In genomic region chr2:25065537-25065936, GRCm38 (mm10) we compare ENCODE assay signal across 30 mouse cellular contexts. TPM values are rescaled to one million over a fixed set of nuclear protein-coding genes. Genes with fewer than 3 reads are reported as not detected.
DNase-seq lines count a peak whose midpoint lies in the region; ATAC-seq and TF ChIP-seq lines count a peak whose summit lies in the region.
"Had no signal": no experiment of that assay in that cellular context is flagged by ENCODE, and none has a peak within 500 bp of the region (broad histone marks: within the 10 kb centered on the region; RNA-seq: fewer than 3 reads in every experiment).

No protein-coding gene starts in this region.

- TF ChIP-seq POLR2A in MEL (IDR thresholded peaks at IDR 0.05; ENCODE audit: control insufficient read depth in 1 of 2, insufficient read depth in 1 of 2, low read depth in 1 of 2, low read length in 2 of 2, poor library complexity in 1 of 2): no peak

- H3K4me3 ChIP-seq in MEL (ENCODE audit: control insufficient read depth in 1 of 2, insufficient read depth in 1 of 2, low read depth in 2 of 2, low read length in 2 of 2): no peak overlapping the region
- H3K4me3 ChIP-seq: embryonic facial prominence, embryonic 13.5 days; embryonic facial prominence, embryonic 15.5 days; erythroblast, embryonic 14.5 days; forebrain, embryonic 10.5 days; forebrain, embryonic 12.5 days had no signal

- DNase-seq in MEL (ENCODE audit: low read depth, low spot score): peak; percentile 26
- no peak for DNase-seq in heart, postnatal 10 days
- DNase-seq in cerebellum, postnatal 14 days: no peak
- DNase-seq in adrenal gland, adult 18-20 months (ENCODE audit: low spot score in 2 of 2): no peak
- DNase-seq: adrenal gland, adult 2 months; adrenal gland, postnatal 10 days; adrenal gland, postnatal 25 days; B cell, adult 2 months; cerebellum, adult 11 months; cerebellum, adult 18-20 months; cerebellum, adult 8-10 months; cerebellum, adult 9-11 months; cerebellum, postnatal 25 days had no signal

- no peak for TF ChIP-seq CTCF in MEL (IDR thresholded peaks at IDR 0.05 in 2 of 3, conservative IDR thresholded peaks at IDR 0.05 in 1 of 3; ENCODE audit: control insufficient read depth in 1 of 3, insufficient read depth in 1 of 3, low read depth in 2 of 3, low read length in 3 of 3, poor library complexity in 1 of 3, severe bottlenecking in 1 of 3)

- no peaks in the 10 kb centered on the region for H3K9me3 ChIP-seq in MEL (replicated peaks; ENCODE audit: insufficient read depth, low read length)
- H3K9me3 ChIP-seq: embryonic facial prominence, embryonic 13.5 days; embryonic facial prominence, embryonic 15.5 days; forebrain, embryonic 10.5 days; forebrain, embryonic 12.5 days; G1E had no signal

- H3K9ac ChIP-seq in MEL (ENCODE audit: control insufficient read depth, low read depth, low read length, poor library complexity, severe bottlenecking): no peak overlapping the region
- H3K9ac ChIP-seq: embryonic facial prominence, embryonic 13.5 days; embryonic facial prominence, embryonic 15.5 days; forebrain, embryonic 12.5 days had no signal

- H3K79me2 ChIP-seq in MEL (ENCODE audit: control insufficient read depth, insufficient read depth, low read length, poor library complexity): no peaks in the 10 kb centered on the region

- intact Hi-C loops in heart, postnatal 10 days (cut with DNase I): no loop called here

- peaks cover 3 to 10% of the 10 kb centered on the region in 2 experiments; a peak in 2 of 4 replicates for H3K4me1 ChIP-seq in MEL (ENCODE audit: control insufficient read depth in 1 of 2, insufficient read depth in 2 of 2, low read length in 2 of 2)
- H3K4me1 ChIP-seq: embryonic facial prominence, embryonic 13.5 days; embryonic facial prominence, embryonic 15.5 days; forebrain, embryonic 10.5 days; forebrain, embryonic 12.5 days had no signal

- no peak for TF ChIP-seq EP300 in MEL (IDR thresholded peaks at IDR 0.05; ENCODE audit: low read depth in 1 of 2, low read length in 2 of 2)

- TF ChIP-seq RAD21 in MEL (IDR thresholded peaks at IDR 0.05; ENCODE audit: low read depth, low read length): no peak

- ATAC-seq in megakaryocyte, adult 5-6 weeks (ENCODE audit: poor library complexity, severe bottlenecking): peak; percentile 60
- ATAC-seq in megakaryocyte-erythroid progenitor cell, adult 5-6 weeks (replicated peaks; ENCODE audit: low FRiP score, low TSS enrichment, poor library complexity, severe bottlenecking): 0 out of 2 replicates have a peak, but pooled peaks have one; percentile 16
- ATAC-seq: activated CD4-positive, CD25-positive, alpha-beta regulatory T cell, adult 4 months; CD4-positive, CD25-positive, alpha-beta regulatory T cell, adult 4 months; forebrain, embryonic 14.5 days; forebrain, embryonic 16.5 days; Patski had no signal

- no peaks in the 10 kb centered on the region for H3K27me3 ChIP-seq in MEL (ENCODE audit: control insufficient read depth in 1 of 2, insufficient read depth in 2 of 2, low read length in 2 of 2)
- H3K27me3 ChIP-seq: CH12.LX; embryonic facial prominence, embryonic 13.5 days; embryonic facial prominence, embryonic 15.5 days; forebrain, embryonic 12.5 days; Patski had no signal

- peaks cover 0 to 3% of the 10 kb centered on the region in 2 experiments; a peak in 1 of 4 replicates for H3K36me3 ChIP-seq in MEL (ENCODE audit: control insufficient read depth in 1 of 2, insufficient read depth in 2 of 2, low read length in 2 of 2)

- no peak overlapping the region for H3K27ac ChIP-seq in MEL (ENCODE audit: control insufficient read depth, low read depth, low read length)
- H3K27ac ChIP-seq: embryonic facial prominence, embryonic 13.5 days; embryonic facial prominence, embryonic 15.5 days; forebrain, embryonic 10.5 days; forebrain, embryonic 12.5 days had no signal

TF ChIP-seq in MEL, 35 proteins besides CTCF, POLR2A, EP300 and RAD21:
- no peak for TF ChIP-seq ZKSCAN1 (IDR thresholded peaks at IDR 0.05; ENCODE audit: low read depth, low read length)
- no peak for TF ChIP-seq TAL1 (IDR thresholded peaks at IDR 0.05; ENCODE audit: low read length)
- TF ChIP-seq SIN3A (IDR thresholded peaks at IDR 0.05; ENCODE audit: low read length): no peak
- TF ChIP-seq MEF2A (IDR thresholded peaks at IDR 0.05; ENCODE audit: extremely low read depth, insufficient replicate concordance, low read depth, low read length, poor library complexity, severe bottlenecking): no peak
- no peak for TF ChIP-seq USF1 (IDR thresholded peaks at IDR 0.05; ENCODE audit: low read depth, low read length)
- no peak for TF ChIP-seq MAFK (IDR thresholded peaks at IDR 0.05; ENCODE audit: borderline replicate concordance, low read depth, low read length)
- no peak for TF ChIP-seq USF2 (IDR thresholded peaks at IDR 0.05; ENCODE audit: borderline replicate concordance in 1 of 2, insufficient read depth in 1 of 2, low read depth in 1 of 2, low read length in 2 of 2)
- TF ChIP-seq KAT2A (conservative IDR thresholded peaks at IDR 0.05; ENCODE audit: low read depth, low read length): no peak
- no peak for TF ChIP-seq MYC (IDR thresholded peaks at IDR 0.05; ENCODE audit: low read depth, low read length)
- TF ChIP-seq CHD1 (IDR thresholded peaks at IDR 0.05; ENCODE audit: low read depth, low read length): no peak
- TF ChIP-seq TBP (IDR thresholded peaks at IDR 0.05; ENCODE audit: low read depth, low read length): no peak
- TF ChIP-seq JUND (IDR thresholded peaks at IDR 0.05; ENCODE audit: low read depth, low read length): no peak
- TF ChIP-seq ELF1 (IDR thresholded peaks at IDR 0.05; ENCODE audit: low read depth, low read length): no peak
- no peak for TF ChIP-seq ETS1 (IDR thresholded peaks at IDR 0.05; ENCODE audit: low read depth, low read length)
- no peak for TF ChIP-seq POLR2AphosphoS2 (IDR thresholded peaks at IDR 0.05; ENCODE audit: low read length)

RNA-seq across cellular contexts. Expression of gene Nsmf, which starts 11.4 kb away (rescaled TPM):
- total RNA-seq in MEL (2012; rRNA removed): 10.9 and 13.3 TPM in 2 replicates
- 10 to 100 TPM in 1 of 2 experiments, not detected in 1; 25.8 TPM for polyA plus RNA-seq in MEL (2012; ENCODE audit: insufficient read depth in 1 of 2, insufficient read length in 2 of 2, low read depth in 1 of 2, low replicate concordance in 2 of 2, missing spikeins in 1 of 2)
- 6.0 and 6.9 TPM in 2 replicates for total RNA-seq in megakaryocyte, adult 5-6 weeks (2015)
- 6.4 and 10.8 TPM in 2 replicates for total RNA-seq in megakaryocyte, adult 5-6 weeks (2017)
- total RNA-seq in megakaryocyte-erythroid progenitor cell, adult 5-6 weeks (2014; fragmentation: Nextera tagmentation): 17.1 and 34.5 TPM in 2 replicates
- 5.9 and 21.1 TPM in 2 replicates for total RNA-seq in megakaryocyte-erythroid progenitor cell, adult 5-6 weeks (2017)
- 10 to 100 TPM; 37.5 to 39.1 TPM for total RNA-seq in heart, postnatal 10 days (2021)
- total RNA-seq in adrenal gland, adult 18-20 months (2021): 10 to 100 TPM; 43.4 to 55.4 TPM

RNA-seq across cellular contexts. Expression of gene Entpd8, which starts 14.6 kb away (rescaled TPM):
- not detected in 2 replicates for total RNA-seq in MEL (2012; rRNA removed)
- not detected for polyA plus RNA-seq in MEL (2012; ENCODE audit: insufficient read depth in 1 of 2, insufficient read length in 2 of 2, low read depth in 1 of 2, low replicate concordance in 2 of 2, missing spikeins in 1 of 2)
- total RNA-seq in megakaryocyte, adult 5-6 weeks (2015): not detected in 2 replicates
- not detected in 2 replicates for total RNA-seq in megakaryocyte, adult 5-6 weeks (2017)
- total RNA-seq in megakaryocyte-erythroid progenitor cell, adult 5-6 weeks (2014; fragmentation: Nextera tagmentation): not detected in 2 replicates
- not detected in 2 replicates for total RNA-seq in megakaryocyte-erythroid progenitor cell, adult 5-6 weeks (2017)
- total RNA-seq in heart, postnatal 10 days (2021): not detected
- total RNA-seq in adrenal gland, adult 18-20 months (2021): not detected
- total RNA-seq: adrenal gland, postnatal 25 days; CH12.LX; G1E had no signal
- polyA plus RNA-seq: activated CD4-positive, CD25-positive, alpha-beta regulatory T cell, adult 4 months; cortical plate, adult 2 months; embryonic facial prominence, embryonic 11.5 days; embryonic facial prominence, embryonic 13.5 days; embryonic facial prominence, embryonic 15.5 days; forebrain, embryonic 10.5 days; forebrain, embryonic 12.5 days; forebrain, embryonic 14.5 days; forebrain, embryonic 16.5 days; G1E; Patski had no signal

RNA-seq across cellular contexts. Expression of gene Noxa1, which starts 29.4 kb away (rescaled TPM):
- total RNA-seq in MEL (2012; rRNA removed): 0.08 TPM in 1 of 2 replicates, not detected in the other
- under 1 TPM in 1 of 2 experiments, not detected in 1; 0.10 TPM for polyA plus RNA-seq in MEL (2012; ENCODE audit: insufficient read depth in 1 of 2, insufficient read length in 2 of 2, low read depth in 1 of 2, low replicate concordance in 2 of 2, missing spikeins in 1 of 2)
- not detected in 2 replicates for total RNA-seq in megakaryocyte, adult 5-6 weeks (2015)
- not detected in 2 replicates for total RNA-seq in megakaryocyte, adult 5-6 weeks (2017)
- total RNA-seq in megakaryocyte-erythroid progenitor cell, adult 5-6 weeks (2014; fragmentation: Nextera tagmentation): not detected in 2 replicates
- 1.1 TPM in 1 of 2 replicates, not detected in the other for total RNA-seq in megakaryocyte-erythroid progenitor cell, adult 5-6 weeks (2017)
- not detected for total RNA-seq in heart, postnatal 10 days (2021)
- total RNA-seq in adrenal gland, adult 18-20 months (2021): not detected
- total RNA-seq: adrenal gland, adult 2 months; adrenal gland, postnatal 10 days; adrenal gland, postnatal 25 days had no signal
- polyA plus RNA-seq: adrenal gland, adult 2 months; cortical plate, adult 2 months; embryonic facial prominence, embryonic 11.5 days; embryonic facial prominence, embryonic 13.5 days; forebrain, embryonic 12.5 days; forebrain, embryonic 14.5 days; forebrain, embryonic 16.5 days; frontal cortex, adult 2 months; Patski had no signal
